Mouse (Mus musculus) v-Abl transformed pro-B cells (cell line): ENCODE data around the gene Ric3.

Experiments used
- in situ Hi-C, 2 experiments: fragments of 400-800 bp; cut with MboI; formaldehyde crosslinking; loops; one replicate each; pipeline ENCODE4 v1.15.1; 2025; ENCODE audit not compliant: unreplicated experiment in 2 of 2

The Ric3 gene

GRCm38 (mm10) chr7:109059536-109059935 lies 23.6 kb downstream of the Ric3 start:
- in situ Hi-C loops = no loop called here

DNA sequence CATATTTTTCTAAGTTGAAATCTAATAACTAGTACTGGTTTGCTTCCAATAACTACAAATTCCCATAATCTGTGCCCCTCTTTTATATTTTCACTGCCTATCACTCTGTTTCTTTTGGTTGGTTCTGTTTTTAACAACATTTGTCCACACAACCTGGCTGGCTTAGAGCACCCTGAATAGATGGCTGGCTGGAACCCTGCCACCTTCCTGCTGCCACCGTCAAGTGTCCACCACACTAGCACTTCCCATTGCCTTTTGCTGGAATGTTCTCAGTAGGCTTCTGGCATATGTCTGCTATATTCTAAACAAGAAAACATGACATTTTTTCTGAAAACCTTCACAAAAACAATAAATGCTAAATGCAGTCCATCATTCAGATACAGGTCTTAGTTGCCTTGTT lies 32.3 kb downstream of the Ric3 start:
- in situ Hi-C loops = no loop called here

DNA sequence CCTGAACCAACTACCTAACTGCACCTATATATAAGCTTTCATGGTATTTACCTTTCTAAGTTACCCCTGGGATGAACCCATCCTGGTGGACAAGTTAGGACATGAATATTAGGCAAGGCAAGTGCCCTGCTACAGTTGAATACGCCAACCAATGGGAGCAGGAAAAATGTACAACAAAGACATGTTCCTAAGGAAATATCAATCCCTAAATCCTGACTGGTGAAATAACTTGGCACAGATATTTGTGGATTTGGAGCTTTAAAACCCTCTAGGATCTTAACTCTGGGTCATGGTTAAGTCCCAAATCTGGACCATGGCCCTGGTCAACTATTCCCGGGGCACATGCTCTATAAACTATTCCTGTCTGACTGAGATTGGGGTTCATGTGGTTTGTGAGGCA lies 37.3 kb downstream of the Ric3 start:
- in situ Hi-C loops = no loop called here

GRCm38 (mm10) chr7:109039445-109039844 lies 43.7 kb downstream of the Ric3 start:
- in situ Hi-C loops = no loop called here

GRCm38 (mm10) chr7:109038987-109039386 lies 44.1 kb downstream of the Ric3 start:
- in situ Hi-C loops = no loop called here

GRCm38 (mm10) chr7:109038121-109038735 lies 44.9 kb downstream of the Ric3 start:
- in situ Hi-C loops = no loop called here

DNA sequence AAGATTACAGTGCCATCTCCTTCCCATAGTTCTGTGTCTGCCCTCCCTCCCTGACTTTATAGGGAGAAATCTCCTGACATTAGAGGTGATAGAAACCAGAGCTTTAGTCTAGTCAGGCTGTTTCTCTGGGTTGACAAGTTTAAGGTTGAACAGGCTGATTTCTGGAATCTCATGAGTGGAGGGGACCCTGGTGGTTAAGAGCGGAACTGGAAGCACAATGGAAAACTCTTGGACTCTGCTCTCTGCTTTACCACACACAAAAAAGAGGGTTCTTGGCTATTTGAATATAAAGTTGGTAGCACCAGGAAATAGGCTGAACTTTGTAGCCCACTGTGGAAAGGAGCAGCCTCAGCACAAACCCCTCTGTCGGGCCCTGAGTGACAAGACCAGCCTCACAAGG lies 51.1 kb downstream of the Ric3 start:
- in situ Hi-C loops = no loop called here

GRCm38 (mm10) chr7:109031331-109031730 lies 51.8 kb downstream of the Ric3 start:
- in situ Hi-C loops = no loop called here

GRCm38 (mm10) chr7:109029961-109030465 lies 53.1 kb downstream of the Ric3 start:
- in situ Hi-C loops = loop anchor here (5.0 to 10.0 kb wide), 3 partner anchors 85 to 1375 kb away; no protein-coding TSS in a partner anchor

- in situ Hi-C loops = loop anchor here (5.0 to 10.0 kb wide), 3 partner anchors 83 to 1373 kb away; no protein-coding TSS in a partner anchor
Observed at GRCm38 (mm10) chr7:109028204-109028603, 54.9 kb downstream of the Ric3 start.

GRCm38 (mm10) chr7:109027721-109028120 lies 55.4 kb downstream of the Ric3 start:
- in situ Hi-C loops = loop anchor here (5.0 to 10.0 kb wide), 3 partner anchors 83 to 1373 kb away; no protein-coding TSS in a partner anchor

DNA sequence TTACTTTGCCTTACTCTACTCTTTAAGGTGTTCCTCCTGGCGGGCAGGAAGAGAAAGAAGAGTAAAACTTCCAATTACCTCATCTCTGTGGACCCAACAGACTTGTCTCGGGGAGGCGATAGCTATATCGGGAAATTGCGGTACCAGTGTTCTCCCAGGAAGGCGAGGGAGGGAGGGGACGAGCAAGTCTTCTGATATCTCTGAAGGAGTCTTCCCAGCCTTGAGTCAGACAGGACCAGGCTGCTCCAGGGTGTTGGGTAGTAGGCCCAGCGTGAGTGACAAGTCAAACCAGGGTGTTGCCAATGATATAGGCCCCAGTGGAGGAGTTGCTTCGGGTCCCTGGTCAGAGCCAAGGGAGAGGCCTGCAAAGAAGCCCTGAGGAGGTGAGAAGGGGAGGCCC lies 56.2 kb downstream of the Ric3 start:
- in situ Hi-C loops = loop anchor here (5.0 to 10.0 kb wide), 3 partner anchors 82 to 1372 kb away; no protein-coding TSS in a partner anchor

DNA sequence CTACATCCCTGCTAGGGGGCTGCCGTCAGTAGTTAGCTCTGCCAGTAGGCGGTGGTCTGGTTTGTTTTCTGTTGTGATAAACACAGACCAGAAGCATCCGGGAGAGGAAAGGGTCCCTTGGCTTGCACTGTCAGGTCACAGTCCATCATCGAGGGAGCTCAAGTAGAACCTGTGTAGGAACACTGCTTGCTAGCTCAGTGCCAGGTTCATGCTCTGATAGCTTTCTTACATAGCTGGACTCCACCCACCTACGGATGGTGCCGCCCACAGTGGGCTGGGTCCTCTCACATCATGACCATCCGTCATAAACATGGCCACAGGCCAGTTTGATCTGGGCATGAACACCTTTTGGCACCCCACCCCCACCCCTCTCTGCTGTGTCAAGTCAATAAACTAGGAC lies 57.4 kb downstream of the Ric3 start:
- in situ Hi-C loops = loop anchor here (5.0 to 10.0 kb wide), 3 partner anchors 81 to 1371 kb away; no protein-coding TSS in a partner anchor

DNA sequence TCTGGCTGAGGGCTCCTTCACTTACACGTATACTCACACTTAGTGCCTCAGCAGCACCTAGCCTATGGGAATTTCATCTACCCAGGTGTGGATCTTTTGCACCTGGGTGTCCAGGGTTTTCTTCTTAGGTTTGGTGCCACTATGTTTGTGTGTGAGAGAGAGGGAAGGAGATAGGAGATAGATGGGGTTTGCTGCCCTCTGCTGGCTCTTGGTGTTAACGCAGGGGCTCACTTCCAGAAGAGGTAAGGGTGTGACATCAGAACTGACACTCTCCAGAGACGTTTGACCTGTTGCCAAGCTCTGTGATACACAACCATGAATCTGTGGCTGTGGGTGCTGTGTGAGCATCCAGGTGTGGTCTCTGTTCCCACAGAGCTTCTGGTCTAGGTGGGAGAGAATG lies 61.7 kb downstream of the Ric3 start:
- in situ Hi-C loops = loop anchor here (5.0 to 25.0 kb wide), 4 partner anchors 77 to 1367 kb away; no protein-coding TSS in a partner anchor

GRCm38 (mm10) chr7:109019243-109019642 lies 63.9 kb downstream of the Ric3 start:
- in situ Hi-C loops = loop anchor here in 1 of 2 experiments (25.0 kb wide), 1 partner anchor 1357 kb away; no protein-coding TSS in a partner anchor

- in situ Hi-C loops = loop anchor here in 1 of 2 experiments (25.0 kb wide), 1 partner anchor 1354 kb away; no protein-coding TSS in a partner anchor
Observed at GRCm38 (mm10) chr7:109016378-109016923, 66.7 kb downstream of the Ric3 start.

DNA sequence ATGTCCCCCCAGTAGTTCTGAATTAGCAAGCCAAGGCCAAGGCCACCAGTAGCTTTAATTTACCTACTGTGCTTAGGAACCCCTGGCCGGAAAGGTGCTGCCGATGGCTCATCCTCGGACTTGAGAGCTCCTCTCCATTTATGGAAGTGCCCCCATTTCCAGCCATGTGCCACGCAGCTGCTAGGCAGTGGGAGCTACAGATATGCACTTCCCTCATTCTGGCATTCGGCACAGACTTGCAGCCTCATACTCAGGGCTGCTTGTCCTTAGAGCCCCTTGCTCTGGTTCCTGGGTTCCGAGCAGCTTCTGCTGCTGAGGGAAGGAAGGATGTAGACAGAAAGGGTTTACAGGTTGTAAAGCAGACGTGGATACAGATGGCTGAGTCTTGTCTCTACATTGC lies 68.3 kb downstream of the Ric3 start:
- in situ Hi-C loops = loop anchor here in 1 of 2 experiments (25.0 kb wide), 1 partner anchor 1353 kb away; no protein-coding TSS in a partner anchor

GRCm38 (mm10) chr7:109012998-109013625 lies 70.0 kb downstream of the Ric3 start:
- in situ Hi-C loops = loop anchor here in 1 of 2 experiments (25.0 kb wide), 1 partner anchor 1351 kb away; no protein-coding TSS in a partner anchor

- in situ Hi-C loops = loop anchor here in 1 of 2 experiments (25.0 kb wide), 1 partner anchor 1350 kb away; no protein-coding TSS in a partner anchor
Observed at GRCm38 (mm10) chr7:109012575-109012974, 70.6 kb downstream of the Ric3 start.

DNA sequence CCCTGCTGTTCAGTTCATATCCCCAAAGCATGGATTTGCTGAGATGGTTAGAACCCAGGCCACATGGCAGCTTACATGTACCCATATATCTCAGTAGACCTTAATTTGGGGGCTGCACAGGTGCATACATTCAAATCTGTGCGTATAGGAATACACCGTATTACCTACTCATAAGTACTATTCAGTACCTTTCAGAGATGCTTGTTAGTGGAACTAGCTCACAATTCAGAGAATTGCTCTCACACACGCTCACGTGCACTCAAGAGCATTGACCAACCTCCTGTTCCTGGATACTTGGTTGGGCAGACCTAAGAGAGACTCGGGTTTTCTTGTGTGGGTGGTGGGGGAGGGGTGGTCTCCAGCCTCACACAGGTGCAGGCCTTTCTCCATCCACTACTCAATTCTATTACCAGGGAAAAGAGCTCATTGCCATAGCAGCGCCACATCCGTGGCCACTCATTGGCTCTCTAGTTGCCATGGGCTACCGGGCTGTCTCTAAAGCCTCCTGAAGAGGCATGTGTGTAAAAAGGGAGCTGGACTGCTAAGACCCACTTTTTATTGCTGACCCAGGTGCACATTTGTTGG lies 71.4 kb downstream of the Ric3 start:
- in situ Hi-C loops = loop anchor here in 1 of 2 experiments (25.0 kb wide), 1 partner anchor 1349 kb away; no protein-coding TSS in a partner anchor
